Mouse (Mus musculus) stomach, embryonic 16.5 days (tissue): ENCODE data around the gene Kif5c. TPM values are rescaled to one million over a fixed set of nuclear protein-coding genes. Genes with fewer than 3 reads are reported as not detected.
A peak's percentile ranks its signal among the peaks of the same experiment; 100 is the strongest.

Experiments used
- ATAC-seq: fragments of 200-750 bp; cut with Nextera tagmentation; 2 replicates; pipeline ENCODE4 v1.8.0; 2017; ENCODE audit warnings: moderate number of reproducible peaks, moderate TSS enrichment; ENCODE audit not compliant: insufficient read depth, low FRiP score
- H3K27ac ChIP-seq: fragments of 300-500 bp; sonication (generic); 2 replicates; pipeline ENCODE4 v1.5.1; 2014; ENCODE audit warnings: low read length
- H3K27me3 ChIP-seq: fragments of 300-500 bp; sonication (generic); 2 replicates; pipeline ENCODE4 v1.6.1; 2014; ENCODE audit warnings: low read length, control low read depth, mixed read lengths; ENCODE audit not compliant: control insufficient read depth, insufficient read depth
- H3K36me3 ChIP-seq: fragments of 300-500 bp; sonication (generic); 2 replicates; pipeline ENCODE4 v1.6.1; 2014; ENCODE audit warnings: low read length; ENCODE audit not compliant: control insufficient read depth, insufficient read depth
- H3K4me1 ChIP-seq: fragments of 300-500 bp; sonication (generic); 2 replicates; pipeline ENCODE4 v1.6.1; 2014; ENCODE audit warnings: low read length, control low read depth, mixed read lengths; ENCODE audit not compliant: control insufficient read depth, insufficient read depth
- H3K4me2 ChIP-seq: fragments of 300-500 bp; sonication (generic); 2 replicates; pipeline ENCODE4 v1.6.1; 2014; ENCODE audit warnings: low read depth, low read length, mixed read lengths
- H3K4me3 ChIP-seq: fragments of 300-500 bp; sonication (generic); replicated peaks from 2 replicates; pipeline ENCODE4 v1.5.1; 2014; ENCODE audit warnings: mild to moderate bottlenecking, low read length
- H3K9ac ChIP-seq: fragments of 300-500 bp; sonication (generic); 2 replicates; pipeline ENCODE4 v1.6.1; 2014; ENCODE audit warnings: low read length
- H3K9me3 ChIP-seq: fragments of 300-500 bp; sonication (generic); replicated peaks from 2 replicates; pipeline ENCODE4 v1.6.1; 2016; ENCODE audit warnings: low read length, control low read depth; ENCODE audit not compliant: control insufficient read depth
- WGBS: fragments of 180-500 bp; shearing (Covaris S2); extraction: QIAGEN DNeasy Blood & Tissue Kit; methylation state at CpG from one replicate; pipeline ENCODE4 v1.1.7; 2014; 5-methylcytosine and 5-hydroxymethylcytosine counted together
- polyA plus RNA-seq: library from polyadenylated mRNA; unstranded; fragments of >200 nt; fragmentation: Nextera tagmentation; extraction: Ambion mirVana; gene quantifications from 2 replicates; pipeline ENCODE4 v1.2.1, GENCODE M21; 2015

Kif5c gene
- polyA plus RNA-seq, 1 experiment from 2014 or later: 5.9 TPM

- Histone ChIP-seq H3K27me3 (no peaks in the 10 kb centered on the region), H3K9ac (no peak overlapping the region), H3K27ac (no peak overlapping the region), H3K4me2 (no peak overlapping the region), H3K4me3 (no peak overlapping the region), H3K36me3 (no peaks in the 10 kb centered on the region), H3K4me1 (0 out of 2 replicates have a peak, but pooled peaks cover 6% of the 10 kb centered on the region), H3K9me3 (no peaks in the 10 kb centered on the region)
- WGBS: 74% methylated on average over 10 of the region's 10 CpGs
- ATAC-seq: no peak
These were observed 110.0 kb downstream of the Kif5c start for GRCm38 (mm10) chr2:49728896-49729610.

- Histone ChIP-seq H3K4me1 (0 out of 2 replicates have a peak, but pooled peaks cover 6% of the 10 kb centered on the region), H3K27ac (no peak overlapping the region), H3K4me3 (no peak overlapping the region), H3K27me3 (no peaks in the 10 kb centered on the region), H3K9me3 (no peaks in the 10 kb centered on the region), H3K9ac (no peak overlapping the region), H3K4me2 (no peak overlapping the region), H3K36me3 (no peaks in the 10 kb centered on the region)
- WGBS: 71% methylated on average over 2 of the region's 2 CpGs
- no peak for ATAC-seq
These were observed 110.5 kb downstream of the Kif5c start for GRCm38 (mm10) chr2:49729611-49729969.

GRCm38 (mm10) chr2:49730183-49730582 lies 111.1 kb downstream of the Kif5c start:
- Histone ChIP-seq H3K36me3 (no peaks in the 10 kb centered on the region), H3K4me3 (no peak overlapping the region), H3K9ac (no peak overlapping the region), H3K4me1 (0 out of 2 replicates have a peak, but pooled peaks cover 6% of the 10 kb centered on the region), H3K9me3 (no peaks in the 10 kb centered on the region), H3K4me2 (no peak overlapping the region), H3K27ac (no peak overlapping the region), H3K27me3 (no peaks in the 10 kb centered on the region)
- no peak for ATAC-seq
- 43% methylated on average over 5 of the region's 5 CpGs for WGBS

- Histone ChIP-seq H3K4me2 (no peak overlapping the region), H3K4me3 (no peak overlapping the region)
- 68% methylated on average over 11 of the region's 11 CpGs for WGBS
These were observed 113.9 kb downstream of the Kif5c start for GRCm38 (mm10) chr2:49732745-49733655.

GRCm38 (mm10) chr2:49733656-49734008 lies 114.5 kb downstream of the Kif5c start:
- no peak for ATAC-seq
- peaks cover under 1% of the 10 kb centered on the region; the same call in 1 of the 2 replicates for H3K4me1 ChIP-seq
- no peak overlapping the region for H3K27ac ChIP-seq
- 54% methylated on average over 7 of the region's 7 CpGs for WGBS
- H3K9ac ChIP-seq: no peak overlapping the region
- H3K9me3 ChIP-seq: no peaks in the 10 kb centered on the region
- no peaks in the 10 kb centered on the region for H3K27me3 ChIP-seq
- no peak overlapping the region for H3K4me2 ChIP-seq
- H3K4me3 ChIP-seq: no peak overlapping the region
- no peaks in the 10 kb centered on the region for H3K36me3 ChIP-seq

More at GRCm38 (mm10) chr2:49732745-49733655, 113.9 kb downstream of the Kif5c start:
- ATAC-seq: no peak
- H3K9me3 ChIP-seq: no peaks in the 10 kb centered on the region
- H3K27ac ChIP-seq: no peak overlapping the region
- H3K4me1 ChIP-seq: no peaks in the 10 kb centered on the region
- no peaks in the 10 kb centered on the region for H3K27me3 ChIP-seq
- no peaks in the 10 kb centered on the region for H3K36me3 ChIP-seq
- no peak overlapping the region for H3K9ac ChIP-seq

GRCm38 (mm10) chr2:49734013-49734780 lies 115.1 kb downstream of the Kif5c start:
- WGBS: 52% methylated on average over 7 of the region's 7 CpGs
- no peak overlapping the region for H3K9ac ChIP-seq
- H3K27me3 ChIP-seq: no peaks in the 10 kb centered on the region
- peaks cover 6% of the 10 kb centered on the region; the same call in 1 of the 2 replicates for H3K4me1 ChIP-seq
- H3K4me3 ChIP-seq: no peak overlapping the region
- no peak overlapping the region for H3K4me2 ChIP-seq
- H3K9me3 ChIP-seq: no peaks in the 10 kb centered on the region
- no peak overlapping the region for H3K27ac ChIP-seq
- no peaks in the 10 kb centered on the region for H3K36me3 ChIP-seq
- 0 out of 2 replicates have a peak, but pooled peaks have one; percentile 27 for ATAC-seq

- 70% methylated on average over 13 of the region's 13 CpGs for WGBS
These were observed 116.3 kb downstream of the Kif5c start for GRCm38 (mm10) chr2:49735386-49735785.

GRCm38 (mm10) chr2:49739046-49739445 lies 119.9 kb downstream of the Kif5c start:
- H3K36me3 ChIP-seq: no peaks in the 10 kb centered on the region
- H3K9me3 ChIP-seq: no peaks in the 10 kb centered on the region
- H3K27ac ChIP-seq: peak overlapping the region; percentile 36
- peaks cover 16% of the 10 kb centered on the region for H3K4me1 ChIP-seq
- 38% methylated on average over 5 of the region's 5 CpGs for WGBS
- H3K27me3 ChIP-seq: no peaks in the 10 kb centered on the region
- H3K4me2 ChIP-seq: no peak overlapping the region
- no peak overlapping the region for H3K9ac ChIP-seq
- peak; percentile 76; the same call in 1 of the 2 replicates for ATAC-seq
- H3K4me3 ChIP-seq: no peak overlapping the region

More at GRCm38 (mm10) chr2:49735386-49735785, 116.3 kb downstream of the Kif5c start:
- peaks cover 6% of the 10 kb centered on the region; the same call in 1 of the 2 replicates for H3K4me1 ChIP-seq
- no peaks in the 10 kb centered on the region for H3K9me3 ChIP-seq
- H3K27ac ChIP-seq: no peak overlapping the region
- H3K36me3 ChIP-seq: no peaks in the 10 kb centered on the region
- no peak for ATAC-seq
- no peak overlapping the region for H3K4me2 ChIP-seq
- no peaks in the 10 kb centered on the region for H3K27me3 ChIP-seq
- no peak overlapping the region for H3K9ac ChIP-seq
- no peak overlapping the region for H3K4me3 ChIP-seq
